Mouse (Mus musculus): Measurements from ENCODE around the gene Dcpp1. TPM values are rescaled to one million over a fixed set of nuclear protein-coding genes. Genes with fewer than 3 reads are reported as not detected.
"Not testable (repeated sequence)": the region's sequence is repeated elsewhere in the genome, so short reads cannot be mapped to it uniquely, and the experiment has no call there.

The Dcpp1 gene
- polyA plus RNA-seq, 1 experiment from 2014 or later = not detected

DNA sequence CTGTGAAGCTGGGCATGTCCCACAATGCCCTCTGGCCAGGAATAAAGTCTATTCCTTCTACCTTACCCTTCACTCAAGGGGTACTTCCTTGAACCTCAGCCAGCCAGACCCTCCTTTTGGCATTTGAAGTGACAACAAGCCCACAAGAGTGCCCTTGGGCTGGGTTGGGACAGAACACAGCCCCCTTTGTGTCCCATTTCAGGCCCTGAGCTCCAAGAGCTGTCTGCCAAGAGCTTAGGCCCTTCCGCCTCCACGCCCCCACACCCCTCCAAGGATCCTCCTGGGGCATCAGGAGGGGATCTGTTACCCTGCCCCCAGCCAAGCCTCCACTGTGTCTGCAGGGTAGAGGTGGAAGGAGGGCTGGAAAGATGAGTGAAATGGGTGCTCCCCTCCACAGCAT, 3.5 kb upstream of the Dcpp1 start:
- H3K9me3 ChIP-seq (replicated peaks; ENCODE audit: control insufficient read depth, low read length) = no peaks in the 10 kb centered on the region
- H3K4me1 ChIP-seq (ENCODE audit: control insufficient read depth, insufficient read depth, low read length) = no peaks in the 10 kb centered on the region
- WGBS = 86% methylated on average over 2 of the region's 2 CpGs
- H3K27ac ChIP-seq (ENCODE audit: low read length) = no peak overlapping the region
- no peak overlapping the region for H3K4me3 ChIP-seq (replicated peaks; ENCODE audit: low read length)
- no peaks in the 10 kb centered on the region for H3K27me3 ChIP-seq (ENCODE audit: control insufficient read depth, insufficient read depth, low read length)
- no peak overlapping the region for H3K9ac ChIP-seq (ENCODE audit: low read length)
- no peak overlapping the region for H3K4me2 ChIP-seq (ENCODE audit: low read depth, low read length)
- no peaks in the 10 kb centered on the region for H3K36me3 ChIP-seq (ENCODE audit: control insufficient read depth, insufficient read depth, low read length)
- peak; percentile 42; the same call in 1 of the 2 replicates for ATAC-seq (ENCODE audit: insufficient read depth, low FRiP score)

- H3K4me1 ChIP-seq (ENCODE audit: control insufficient read depth, insufficient read depth, low read length); H3K27ac ChIP-seq (ENCODE audit: low read length); H3K9ac ChIP-seq (ENCODE audit: low read length); H3K9me3 ChIP-seq (replicated peaks; ENCODE audit: control insufficient read depth, low read length); H3K27me3 ChIP-seq (ENCODE audit: control insufficient read depth, insufficient read depth, low read length); H3K4me2 ChIP-seq (ENCODE audit: low read depth, low read length); H3K36me3 ChIP-seq (ENCODE audit: control insufficient read depth, insufficient read depth, low read length); H3K4me3 ChIP-seq (replicated peaks; ENCODE audit: low read length); ATAC-seq (ENCODE audit: insufficient read depth, low FRiP score): not testable (repeated sequence)
- WGBS = 55% methylated on average over 4 of the region's 4 CpGs
Observed at GRCm38 (mm10) chr17:23917158-23917557, 36.5 kb downstream of the Dcpp1 start, which contains the start of gene Dcpp3. Dcpp3 (plus strand) TSS chr17:23917458.

GRCm38 (mm10) chr17:23924531-23925007, 43.9 kb downstream of the Dcpp1 start:
- H3K4me3 ChIP-seq (replicated peaks; ENCODE audit: low read length) = peak overlapping the region; percentile 54
- H3K36me3 ChIP-seq (ENCODE audit: control insufficient read depth, insufficient read depth, low read length) = no peaks in the 10 kb centered on the region
- peak overlapping the region; percentile 84 for H3K9ac ChIP-seq (ENCODE audit: low read length)
- no peaks in the 10 kb centered on the region for H3K27me3 ChIP-seq (ENCODE audit: control insufficient read depth, insufficient read depth, low read length)
- peak overlapping the region; percentile 85 for H3K4me2 ChIP-seq (ENCODE audit: low read depth, low read length)
- H3K27ac ChIP-seq (ENCODE audit: low read length) = peak overlapping the region; percentile 100
- ATAC-seq (ENCODE audit: insufficient read depth, low FRiP score) = peak; percentile 98
- under 1% methylated on average over 27 of the region's 29 CpGs for WGBS
- H3K4me1 ChIP-seq (ENCODE audit: control insufficient read depth, insufficient read depth, low read length) = peaks cover 6% of the 10 kb centered on the region; the same call in 1 of the 2 replicates
- no peaks in the 10 kb centered on the region for H3K9me3 ChIP-seq (replicated peaks; ENCODE audit: control insufficient read depth, low read length)

- peak; percentile 82 for ATAC-seq (ENCODE audit: insufficient read depth, low FRiP score)
- Histone ChIP-seq H3K9ac (ENCODE audit: low read length) (peak overlapping the region; percentile 84), H3K9me3 (replicated peaks; ENCODE audit: control insufficient read depth, low read length) (no peaks in the 10 kb centered on the region), H3K4me3 (replicated peaks; ENCODE audit: low read length) (peak overlapping the region; percentile 54), H3K36me3 (ENCODE audit: control insufficient read depth, insufficient read depth, low read length) (no peaks in the 10 kb centered on the region), H3K27ac (ENCODE audit: low read length) (peak overlapping the region; percentile 100), H3K27me3 (ENCODE audit: control insufficient read depth, insufficient read depth, low read length) (no peaks in the 10 kb centered on the region), H3K4me1 (ENCODE audit: control insufficient read depth, insufficient read depth, low read length) (peaks cover 6% of the 10 kb centered on the region; the same call in 1 of the 2 replicates), H3K4me2 (ENCODE audit: low read depth, low read length) (peak overlapping the region; percentile 85)
- under 1% methylated on average over 14 of the region's 14 CpGs for WGBS
Observed at GRCm38 (mm10) chr17:23925090-23925493, 44.4 kb downstream of the Dcpp1 start.

DNA sequence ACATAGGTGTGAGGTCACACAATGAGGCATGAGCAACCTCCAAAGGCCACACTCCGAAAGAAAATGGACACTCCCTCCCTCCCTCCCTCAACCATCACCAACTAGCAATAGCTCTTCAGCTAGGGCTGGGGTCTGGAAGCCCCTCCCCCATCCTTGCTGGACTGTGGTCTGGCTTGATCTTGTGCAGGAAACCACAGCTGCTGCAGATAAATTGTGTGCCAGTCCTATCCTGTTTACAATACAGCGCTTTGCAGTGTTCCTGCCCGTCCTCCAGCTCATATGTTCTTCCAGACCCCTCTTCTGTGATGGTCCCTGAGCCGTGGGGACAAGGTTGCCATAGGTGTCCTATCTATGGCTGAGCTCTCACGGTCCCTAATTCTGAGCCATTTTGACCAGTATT, 50.5 kb downstream of the Dcpp1 start:
- ATAC-seq (ENCODE audit: insufficient read depth, low FRiP score) = no peak
- H3K4me1 ChIP-seq (ENCODE audit: control insufficient read depth, insufficient read depth, low read length) = no peaks in the 10 kb centered on the region
- H3K9ac ChIP-seq (ENCODE audit: low read length) = no peak overlapping the region
- no peaks in the 10 kb centered on the region for H3K36me3 ChIP-seq (ENCODE audit: control insufficient read depth, insufficient read depth, low read length)
- no peak overlapping the region for H3K4me3 ChIP-seq (replicated peaks; ENCODE audit: low read length)
- WGBS = 60% methylated on average over 5 of the region's 5 CpGs
- no peak overlapping the region for H3K27ac ChIP-seq (ENCODE audit: low read length)
- no peak overlapping the region for H3K4me2 ChIP-seq (ENCODE audit: low read depth, low read length)
- H3K27me3 ChIP-seq (ENCODE audit: control insufficient read depth, insufficient read depth, low read length) = no peaks in the 10 kb centered on the region
- no peaks in the 10 kb centered on the region for H3K9me3 ChIP-seq (replicated peaks; ENCODE audit: control insufficient read depth, low read length)

Other genes starting within 250 kb of the Dcpp1 start
- 0.74 and 0.79 TPM in 2 replicates for gene Mmp25, start 235.6 kb upstream of the Dcpp1 start, polyA plus RNA-seq (2015; fragmentation: Nextera tagmentation; extraction: Ambion mirVana)
- gene Bicdl2, start 220.4 kb upstream of the Dcpp1 start, polyA plus RNA-seq (2015; fragmentation: Nextera tagmentation; extraction: Ambion mirVana) = 19.6 and 26.1 TPM in 2 replicates
- 93.1 and 112 TPM in 2 replicates for gene Hcfc1r1, start 207.3 kb upstream of the Dcpp1 start, polyA plus RNA-seq (2015; fragmentation: Nextera tagmentation; extraction: Ambion mirVana)
- 37.0 and 38.5 TPM in 2 replicates for gene Thoc6, start 207.0 kb upstream of the Dcpp1 start, polyA plus RNA-seq (2015; fragmentation: Nextera tagmentation; extraction: Ambion mirVana)
- 24.1 and 26.6 TPM in 2 replicates for gene Tnfrsf12a, start 203.4 kb upstream of the Dcpp1 start, polyA plus RNA-seq (2015; fragmentation: Nextera tagmentation; extraction: Ambion mirVana)
- 69.6 and 70.6 TPM in 2 replicates for gene Cldn6, start 201.6 kb upstream of the Dcpp1 start, polyA plus RNA-seq (2015; fragmentation: Nextera tagmentation; extraction: Ambion mirVana)
- 1.3 and 2.2 TPM in 2 replicates for gene Cldn9, start 196.8 kb upstream of the Dcpp1 start, polyA plus RNA-seq (2015; fragmentation: Nextera tagmentation; extraction: Ambion mirVana)
- 0.23 TPM in 1 of 2 replicates, not detected in the other for gene 1520401A03Rik, start 158.1 kb upstream of the Dcpp1 start, polyA plus RNA-seq (2015; fragmentation: Nextera tagmentation; extraction: Ambion mirVana)
- 40.9 and 43.3 TPM in 2 replicates for gene Pkmyt1, start 154.5 kb upstream of the Dcpp1 start, polyA plus RNA-seq (2015; fragmentation: Nextera tagmentation; extraction: Ambion mirVana)
- gene Paqr4, start 140.0 kb upstream of the Dcpp1 start, polyA plus RNA-seq (2015; fragmentation: Nextera tagmentation; extraction: Ambion mirVana) = 25.4 and 28.4 TPM in 2 replicates
- 0.45 and 0.67 TPM in 2 replicates for gene Kremen2, start 135.0 kb upstream of the Dcpp1 start, polyA plus RNA-seq (2015; fragmentation: Nextera tagmentation; extraction: Ambion mirVana)
- 43.3 and 47.0 TPM in 2 replicates for gene Flywch1, start 109.3 kb upstream of the Dcpp1 start, polyA plus RNA-seq (2015; fragmentation: Nextera tagmentation; extraction: Ambion mirVana)
- gene Flywch2, start 94.8 kb upstream of the Dcpp1 start, polyA plus RNA-seq (2015; fragmentation: Nextera tagmentation; extraction: Ambion mirVana) = 19.4 and 19.8 TPM in 2 replicates
- gene Srrm2, start 90.3 kb upstream of the Dcpp1 start, polyA plus RNA-seq (2015; fragmentation: Nextera tagmentation; extraction: Ambion mirVana) = 334 and 350 TPM in 2 replicates
- gene Elob, start 51.7 kb upstream of the Dcpp1 start, polyA plus RNA-seq (2015; fragmentation: Nextera tagmentation; extraction: Ambion mirVana) = 906 and 920 TPM in 2 replicates
- 0.21 TPM in 1 of 2 replicates, not detected in the other for gene Prss33, start 44.8 kb upstream of the Dcpp1 start, polyA plus RNA-seq (2015; fragmentation: Nextera tagmentation; extraction: Ambion mirVana)
- gene Prss32, start 37.0 kb upstream of the Dcpp1 start, polyA plus RNA-seq (2015; fragmentation: Nextera tagmentation; extraction: Ambion mirVana) = 7.8 and 10.4 TPM in 2 replicates
- gene Prss41, start 36.7 kb upstream of the Dcpp1 start, polyA plus RNA-seq (2015; fragmentation: Nextera tagmentation; extraction: Ambion mirVana) = 2.6 and 3.3 TPM in 2 replicates
- not detected in 2 replicates for gene Prss21, start 12.8 kb upstream of the Dcpp1 start, polyA plus RNA-seq (2015; fragmentation: Nextera tagmentation; extraction: Ambion mirVana)
- gene Dcpp2, start within 50 bp of the Dcpp1 start, polyA plus RNA-seq (2015; fragmentation: Nextera tagmentation; extraction: Ambion mirVana) = not detected in 2 replicates
- gene Dcpp3, start 36.6 kb downstream of the Dcpp1 start, polyA plus RNA-seq (2015; fragmentation: Nextera tagmentation; extraction: Ambion mirVana) = not detected in 2 replicates
- not detected in 2 replicates for gene Sbp, start 60.8 kb downstream of the Dcpp1 start, polyA plus RNA-seq (2015; fragmentation: Nextera tagmentation; extraction: Ambion mirVana)
- gene Sbpl, start 74.4 kb downstream of the Dcpp1 start, polyA plus RNA-seq (2015; fragmentation: Nextera tagmentation; extraction: Ambion mirVana) = not detected in 2 replicates
- gene Prss30, start 99.7 kb downstream of the Dcpp1 start, polyA plus RNA-seq (2015; fragmentation: Nextera tagmentation; extraction: Ambion mirVana) = 0.18 and 0.21 TPM in 2 replicates
- 4.2 and 6.7 TPM in 2 replicates for gene Prss22, start 117.2 kb downstream of the Dcpp1 start, polyA plus RNA-seq (2015; fragmentation: Nextera tagmentation; extraction: Ambion mirVana)
- gene Prss27, start 157.3 kb downstream of the Dcpp1 start, polyA plus RNA-seq (2015; fragmentation: Nextera tagmentation; extraction: Ambion mirVana) = 19.0 and 30.0 TPM in 2 replicates
- 54.8 and 56.2 TPM in 2 replicates for gene Kctd5, start 192.6 kb downstream of the Dcpp1 start, polyA plus RNA-seq (2015; fragmentation: Nextera tagmentation; extraction: Ambion mirVana)